Mouse (Mus musculus): Measurements from ENCODE around the gene Pcx. TPM values are rescaled to one million over a fixed set of nuclear protein-coding genes. Genes with fewer than 3 reads are reported as not detected.
A peak's percentile ranks its signal among the peaks of the same experiment; 100 is the strongest.

The Pcx gene
- polyA plus RNA-seq, 1 experiment from 2014 or later: 70.9 TPM

GRCm38 (mm10) chr19:4478190-4478516 is 32.1 kb upstream of the Pcx start:
- H3K36me3 ChIP-seq (ENCODE audit: insufficient read depth, low read length): no peaks in the 10 kb centered on the region
- no peak overlapping the region for H3K4me3 ChIP-seq (ENCODE audit: low read length)
- H3K9ac ChIP-seq (replicated peaks; ENCODE audit: low read length): no peak overlapping the region
- no peak for ATAC-seq (ENCODE audit: low FRiP score, low TSS enrichment)
- WGBS: 47% methylated on average over 1 of the region's 1 CpGs
- H3K4me2 ChIP-seq (replicated peaks; ENCODE audit: low read depth, low read length): no peak overlapping the region
- peaks cover 6% of the 10 kb centered on the region; the same call in 1 of the 2 replicates for H3K27me3 ChIP-seq (ENCODE audit: insufficient read depth, low read length)
- peaks cover 16% of the 10 kb centered on the region for H3K4me1 ChIP-seq (ENCODE audit: insufficient read depth, low read length)
- no peak overlapping the region for H3K27ac ChIP-seq (ENCODE audit: low read length)
- H3K9me3 ChIP-seq (ENCODE audit: low read length): no peaks in the 10 kb centered on the region

DNA sequence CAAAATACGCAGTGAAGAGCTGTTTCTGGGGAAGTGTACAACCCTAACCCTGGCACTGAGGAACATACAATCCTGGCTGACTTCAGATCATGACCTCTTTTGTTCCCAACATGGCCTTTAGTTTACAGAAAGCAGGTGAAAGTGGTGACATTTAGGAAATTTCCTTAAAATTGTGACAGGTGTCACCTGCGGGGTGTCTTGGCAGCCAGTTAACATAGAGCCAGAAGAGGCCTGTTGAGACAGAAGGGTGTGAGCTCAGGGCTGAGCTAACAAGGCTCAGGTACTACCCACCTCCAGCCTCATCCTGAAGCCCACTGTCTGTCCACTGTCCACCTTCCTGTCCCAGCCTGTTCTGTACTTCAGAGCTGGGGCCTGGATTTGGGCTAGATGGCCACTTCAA is 30.2 kb upstream of the Pcx start:
- Histone ChIP-seq H3K9ac (replicated peaks; ENCODE audit: low read length) (no peak overlapping the region), H3K4me1 (ENCODE audit: insufficient read depth, low read length) (peaks cover 25% of the 10 kb centered on the region), H3K36me3 (ENCODE audit: insufficient read depth, low read length) (no peaks in the 10 kb centered on the region), H3K27me3 (ENCODE audit: insufficient read depth, low read length) (peaks cover 6% of the 10 kb centered on the region; the same call in 1 of the 2 replicates), H3K9me3 (ENCODE audit: low read length) (no peaks in the 10 kb centered on the region), H3K4me3 (ENCODE audit: low read length) (no peak overlapping the region), H3K4me2 (replicated peaks; ENCODE audit: low read depth, low read length) (no peak overlapping the region), H3K27ac (ENCODE audit: low read length) (no peak overlapping the region)
- 88% methylated on average over 2 of the region's 2 CpGs for WGBS
- ATAC-seq (ENCODE audit: low FRiP score, low TSS enrichment): no peak

GRCm38 (mm10) chr19:4481326-4481725 is 28.9 kb upstream of the Pcx start:
- Histone ChIP-seq H3K36me3 (ENCODE audit: insufficient read depth, low read length) (no peaks in the 10 kb centered on the region), H3K9me3 (ENCODE audit: low read length) (no peaks in the 10 kb centered on the region), H3K27ac (ENCODE audit: low read length) (no peak overlapping the region), H3K4me2 (replicated peaks; ENCODE audit: low read depth, low read length) (no peak overlapping the region), H3K4me3 (ENCODE audit: low read length) (no peak overlapping the region), H3K9ac (replicated peaks; ENCODE audit: low read length) (no peak overlapping the region), H3K27me3 (ENCODE audit: insufficient read depth, low read length) (no peaks in the 10 kb centered on the region), H3K4me1 (ENCODE audit: insufficient read depth, low read length) (peaks cover 29% of the 10 kb centered on the region)
- no peak for ATAC-seq (ENCODE audit: low FRiP score, low TSS enrichment)
- 40% methylated on average over 4 of the region's 4 CpGs for WGBS

GRCm38 (mm10) chr19:4482111-4482859 is 28.0 kb upstream of the Pcx start:
- 82% methylated on average over 3 of the region's 3 CpGs for WGBS
- Histone ChIP-seq H3K27ac (ENCODE audit: low read length) (no peak overlapping the region), H3K27me3 (ENCODE audit: insufficient read depth, low read length) (no peaks in the 10 kb centered on the region), H3K4me3 (ENCODE audit: low read length) (no peak overlapping the region), H3K36me3 (ENCODE audit: insufficient read depth, low read length) (no peaks in the 10 kb centered on the region), H3K4me1 (ENCODE audit: insufficient read depth, low read length) (peaks cover 20% of the 10 kb centered on the region), H3K4me2 (replicated peaks; ENCODE audit: low read depth, low read length) (no peak overlapping the region), H3K9me3 (ENCODE audit: low read length) (no peaks in the 10 kb centered on the region), H3K9ac (replicated peaks; ENCODE audit: low read length) (no peak overlapping the region)
- no peak for ATAC-seq (ENCODE audit: low FRiP score, low TSS enrichment)

DNA sequence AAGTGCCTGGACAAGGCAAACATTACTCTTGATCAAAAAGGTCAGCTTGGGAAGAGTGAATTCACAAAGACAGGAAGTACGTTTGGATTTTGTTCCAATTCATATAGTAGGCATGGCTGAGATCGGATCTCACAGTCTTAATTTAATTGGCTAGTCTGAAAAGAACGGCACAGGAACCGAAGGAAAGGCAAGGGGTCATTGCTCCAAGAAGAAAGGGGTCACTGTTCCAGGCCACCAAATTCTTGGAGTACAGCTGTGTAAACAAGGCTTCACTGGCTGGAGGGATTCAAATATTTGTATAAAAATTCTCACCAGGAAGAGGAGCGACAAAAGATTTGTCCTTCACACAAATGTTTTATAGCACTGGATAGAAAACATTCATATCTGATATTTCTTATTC is 25.3 kb upstream of the Pcx start:
- H3K9ac ChIP-seq (replicated peaks; ENCODE audit: low read length): no peak overlapping the region
- H3K4me3 ChIP-seq (ENCODE audit: low read length): no peak overlapping the region
- 0 out of 2 replicates have a peak, but pooled peaks have one; percentile 31 for ATAC-seq (ENCODE audit: low FRiP score, low TSS enrichment)
- H3K4me1 ChIP-seq (ENCODE audit: insufficient read depth, low read length): peaks cover 14% of the 10 kb centered on the region
- no peaks in the 10 kb centered on the region for H3K9me3 ChIP-seq (ENCODE audit: low read length)
- no peaks in the 10 kb centered on the region for H3K36me3 ChIP-seq (ENCODE audit: insufficient read depth, low read length)
- 7% methylated on average over 5 of the region's 5 CpGs for WGBS
- peak overlapping the region; percentile 80 for H3K27ac ChIP-seq (ENCODE audit: low read length)
- no peak overlapping the region for H3K4me2 ChIP-seq (replicated peaks; ENCODE audit: low read depth, low read length)
- H3K27me3 ChIP-seq (ENCODE audit: insufficient read depth, low read length): no peaks in the 10 kb centered on the region

- H3K36me3 ChIP-seq (ENCODE audit: insufficient read depth, low read length): no peaks in the 10 kb centered on the region
- peaks cover 14% of the 10 kb centered on the region for H3K4me1 ChIP-seq (ENCODE audit: insufficient read depth, low read length)
- H3K9ac ChIP-seq (replicated peaks; ENCODE audit: low read length): no peak overlapping the region
- no peak overlapping the region for H3K4me3 ChIP-seq (ENCODE audit: low read length)
- H3K27me3 ChIP-seq (ENCODE audit: insufficient read depth, low read length): no peaks in the 10 kb centered on the region
- H3K9me3 ChIP-seq (ENCODE audit: low read length): no peaks in the 10 kb centered on the region
- 89% methylated on average over 2 of the region's 2 CpGs for WGBS
- H3K4me2 ChIP-seq (replicated peaks; ENCODE audit: low read depth, low read length): no peak overlapping the region
- no peak overlapping the region for H3K27ac ChIP-seq (ENCODE audit: low read length)
- no peak for ATAC-seq (ENCODE audit: low FRiP score, low TSS enrichment)
Measured at GRCm38 (mm10) chr19:4487877-4488276, 22.4 kb upstream of the Pcx start.

- Histone ChIP-seq H3K36me3 (ENCODE audit: insufficient read depth, low read length) (no peaks in the 10 kb centered on the region), H3K4me2 (replicated peaks; ENCODE audit: low read depth, low read length) (no peak overlapping the region), H3K9me3 (ENCODE audit: low read length) (no peaks in the 10 kb centered on the region), H3K9ac (replicated peaks; ENCODE audit: low read length) (no peak overlapping the region), H3K27ac (ENCODE audit: low read length) (no peak overlapping the region), H3K27me3 (ENCODE audit: insufficient read depth, low read length) (no peaks in the 10 kb centered on the region), H3K4me3 (ENCODE audit: low read length) (no peak overlapping the region), H3K4me1 (ENCODE audit: insufficient read depth, low read length) (no peaks in the 10 kb centered on the region)
- WGBS: 58% methylated on average over 10 of the region's 10 CpGs
- no peak for ATAC-seq (ENCODE audit: low FRiP score, low TSS enrichment)
Measured at GRCm38 (mm10) chr19:4491080-4491695, 19.1 kb upstream of the Pcx start.

DNA sequence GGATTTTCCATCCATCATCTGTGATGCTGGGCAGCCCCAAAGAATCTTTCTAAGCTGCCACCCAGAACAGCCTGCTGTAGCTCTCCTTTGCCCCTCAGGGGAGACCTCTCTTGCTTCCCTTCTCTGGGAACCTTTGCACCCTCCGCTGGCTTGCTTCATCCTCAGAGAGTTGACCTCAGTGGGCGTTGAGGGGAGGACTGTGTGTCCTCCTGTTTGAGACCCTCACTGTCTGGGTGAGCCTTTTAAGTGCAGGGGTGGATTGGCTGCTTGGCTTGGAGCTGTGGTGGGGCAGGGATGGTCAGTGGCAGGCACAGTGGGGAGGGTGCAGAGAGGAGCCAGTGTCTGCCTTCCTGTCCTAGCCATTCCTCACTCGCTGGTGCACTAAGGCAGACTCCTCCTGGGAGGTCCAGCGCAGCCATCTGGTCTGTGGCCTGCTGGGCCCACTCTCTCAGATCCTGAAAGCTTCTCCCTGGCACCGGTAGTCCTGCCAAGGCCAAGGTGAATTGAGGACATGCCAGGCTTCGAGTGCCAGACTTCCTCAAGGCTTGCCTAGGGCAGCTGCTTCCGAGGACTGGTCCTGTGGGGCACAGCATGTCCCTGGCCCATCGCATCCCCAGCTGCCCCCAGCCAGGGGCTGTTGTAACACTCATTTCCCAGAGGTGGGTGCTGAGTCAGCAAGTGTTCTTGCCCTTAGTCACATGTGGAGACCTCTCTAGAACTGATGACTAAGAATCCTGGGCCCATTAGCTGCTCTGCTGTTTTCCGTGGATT is 17.6 kb upstream of the Pcx start:
- 60% methylated on average over 9 of the region's 9 CpGs for WGBS
- no peak overlapping the region for H3K4me3 ChIP-seq (ENCODE audit: low read length)
- peaks cover under 1% of the 10 kb centered on the region; the same call in 1 of the 2 replicates for H3K4me1 ChIP-seq (ENCODE audit: insufficient read depth, low read length)
- ATAC-seq (ENCODE audit: low FRiP score, low TSS enrichment): no peak
- no peak overlapping the region for H3K27ac ChIP-seq (ENCODE audit: low read length)
- no peaks in the 10 kb centered on the region for H3K9me3 ChIP-seq (ENCODE audit: low read length)
- H3K4me2 ChIP-seq (replicated peaks; ENCODE audit: low read depth, low read length): no peak overlapping the region
- H3K36me3 ChIP-seq (ENCODE audit: insufficient read depth, low read length): no peaks in the 10 kb centered on the region
- no peaks in the 10 kb centered on the region for H3K27me3 ChIP-seq (ENCODE audit: insufficient read depth, low read length)
- no peak overlapping the region for H3K9ac ChIP-seq (replicated peaks; ENCODE audit: low read length)

GRCm38 (mm10) chr19:4494707-4495106 is 15.6 kb upstream of the Pcx start:
- no peak overlapping the region for H3K4me2 ChIP-seq (replicated peaks; ENCODE audit: low read depth, low read length)

GRCm38 (mm10) chr19:4495814-4496213 is 14.5 kb upstream of the Pcx start:
- Histone ChIP-seq H3K4me2 (replicated peaks; ENCODE audit: low read depth, low read length) (no peak overlapping the region), H3K27ac (ENCODE audit: low read length) (no peak overlapping the region), H3K4me3 (ENCODE audit: low read length) (no peak overlapping the region), H3K9ac (replicated peaks; ENCODE audit: low read length) (no peak overlapping the region), H3K4me1 (ENCODE audit: insufficient read depth, low read length) (peaks cover 4% of the 10 kb centered on the region; the same call in 1 of the 2 replicates), H3K27me3 (ENCODE audit: insufficient read depth, low read length) (no peaks in the 10 kb centered on the region), H3K9me3 (ENCODE audit: low read length) (no peaks in the 10 kb centered on the region), H3K36me3 (ENCODE audit: insufficient read depth, low read length) (no peaks in the 10 kb centered on the region)
- 81% methylated on average over 5 of the region's 5 CpGs for WGBS
- no peak for ATAC-seq (ENCODE audit: low FRiP score, low TSS enrichment)

More at GRCm38 (mm10) chr19:4494707-4495106, 15.6 kb upstream of the Pcx start:
- Histone ChIP-seq H3K9me3 (ENCODE audit: low read length) (no peaks in the 10 kb centered on the region), H3K4me3 (ENCODE audit: low read length) (no peak overlapping the region), H3K27me3 (ENCODE audit: insufficient read depth, low read length) (no peaks in the 10 kb centered on the region), H3K4me1 (ENCODE audit: insufficient read depth, low read length) (peaks cover 4% of the 10 kb centered on the region; the same call in 1 of the 2 replicates), H3K9ac (replicated peaks; ENCODE audit: low read length) (no peak overlapping the region), H3K27ac (ENCODE audit: low read length) (no peak overlapping the region), H3K36me3 (ENCODE audit: insufficient read depth, low read length) (no peaks in the 10 kb centered on the region)
- no peak for ATAC-seq (ENCODE audit: low FRiP score, low TSS enrichment)
- WGBS: 67% methylated on average over 7 of the region's 7 CpGs
